Mouse (Mus musculus) cerebellum, adult 11 months (tissue): ENCODE data around the gene Pnkd.
A peak's percentile ranks its signal among the peaks of the same experiment; 100 is the strongest.
"Not testable (repeated sequence)": the region's sequence is repeated elsewhere in the genome, so short reads cannot be mapped to it uniquely, and the experiment has no call there.

Source experiments
- DNase-seq: peaks from one replicate; pipeline ENCODE4 v3.0.0; 2022

Pnkd gene

DNA sequence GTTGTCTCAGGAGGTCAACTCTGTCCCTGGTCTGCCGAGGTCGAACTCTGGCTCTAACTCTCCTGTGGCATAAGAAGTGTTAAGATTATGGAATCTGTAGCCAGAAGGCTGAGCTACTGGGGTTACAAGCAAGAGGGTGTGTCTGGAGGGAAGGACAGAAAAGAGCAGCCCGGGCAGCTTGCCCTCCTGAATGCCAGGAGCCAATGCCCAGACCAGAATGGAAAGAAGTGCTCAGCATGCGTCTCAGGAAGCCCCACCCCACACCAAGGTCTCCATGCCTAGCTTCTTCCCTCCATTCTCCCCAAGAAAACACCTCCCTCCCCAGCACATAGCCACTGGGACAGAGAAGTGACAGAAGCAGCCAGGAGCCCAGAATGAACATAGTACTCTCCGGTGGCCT lies 14.3 kb downstream of the Pnkd start:
- no peak for DNase-seq

DNA sequence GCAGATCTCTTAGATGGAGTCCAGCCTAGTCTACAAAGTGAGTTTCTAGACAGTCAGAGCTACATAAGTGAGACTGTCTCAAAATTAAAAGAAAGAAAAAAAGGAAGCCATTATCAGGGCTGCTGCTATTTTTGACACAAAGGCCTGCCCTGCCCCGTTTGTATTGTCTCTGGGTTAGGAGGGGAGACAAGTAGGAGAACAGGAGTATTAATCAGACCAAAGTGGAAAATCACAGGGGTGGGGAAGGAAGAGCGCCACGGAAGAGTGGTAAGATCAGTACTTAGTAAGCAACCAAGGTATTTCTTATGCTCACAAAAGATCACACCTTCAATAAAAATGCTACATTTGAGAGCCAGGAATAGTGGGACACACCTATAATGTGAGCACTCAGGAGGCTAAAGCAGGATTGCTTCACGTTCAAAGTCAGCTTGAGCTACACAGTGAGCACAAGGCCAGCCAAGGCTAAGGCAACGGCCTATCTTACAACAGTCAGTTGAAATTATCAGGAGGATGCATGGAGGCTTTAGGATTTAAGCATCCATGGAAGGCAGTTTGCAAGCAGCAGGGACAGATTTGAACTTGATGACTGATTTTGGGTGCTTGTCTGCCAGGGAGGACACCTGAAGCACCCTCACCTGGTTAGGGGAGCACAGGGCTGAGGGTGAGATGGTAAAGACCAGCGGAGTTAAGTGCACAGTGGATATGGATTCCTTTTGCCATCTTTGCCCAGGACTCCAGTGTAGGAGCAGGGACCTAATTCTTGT lies 15.8 kb downstream of the Pnkd start:
- no peak for DNase-seq

DNA sequence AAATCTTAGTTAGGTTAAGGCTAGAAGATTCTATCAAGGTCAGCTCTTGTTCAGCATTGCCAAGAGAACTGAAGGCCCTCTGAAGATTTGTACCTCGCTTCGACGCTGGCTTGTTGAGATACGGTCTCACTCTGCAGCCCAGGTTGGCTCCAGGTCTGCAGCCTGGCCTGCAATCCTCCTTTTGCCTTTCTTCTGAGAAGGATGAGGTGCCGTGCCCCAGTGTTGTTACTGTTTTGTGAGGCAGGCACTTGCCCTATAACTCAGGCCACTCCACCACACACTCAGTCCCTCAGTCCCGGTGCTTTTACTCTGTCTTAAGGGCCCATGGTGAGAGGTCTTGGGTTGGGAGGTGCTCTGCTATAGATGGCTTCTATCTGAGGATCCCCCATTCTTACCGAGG lies 17.5 kb downstream of the Pnkd start:
- DNase-seq, result no peak

DNA sequence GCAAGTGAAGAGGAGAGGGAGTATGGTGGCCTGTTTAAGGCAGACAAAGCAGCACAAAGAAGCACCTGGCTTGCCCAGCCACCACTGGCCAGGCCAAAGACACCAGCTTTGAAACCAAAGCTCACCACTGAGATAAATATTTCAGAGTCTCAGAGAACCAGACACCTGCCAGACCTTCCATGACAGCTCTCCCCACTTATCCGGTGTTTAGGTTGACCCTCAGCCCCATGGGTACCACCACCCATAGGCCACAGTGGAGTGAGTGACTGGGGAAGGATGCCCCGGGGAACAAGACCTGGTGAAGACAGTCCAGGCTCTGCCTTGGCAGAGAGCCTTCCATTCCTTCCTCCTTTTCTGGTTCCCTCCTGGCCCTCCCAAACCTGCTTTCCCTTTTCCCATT lies 18.1 kb downstream of the Pnkd start:
- DNase-seq, result no peak

DNA sequence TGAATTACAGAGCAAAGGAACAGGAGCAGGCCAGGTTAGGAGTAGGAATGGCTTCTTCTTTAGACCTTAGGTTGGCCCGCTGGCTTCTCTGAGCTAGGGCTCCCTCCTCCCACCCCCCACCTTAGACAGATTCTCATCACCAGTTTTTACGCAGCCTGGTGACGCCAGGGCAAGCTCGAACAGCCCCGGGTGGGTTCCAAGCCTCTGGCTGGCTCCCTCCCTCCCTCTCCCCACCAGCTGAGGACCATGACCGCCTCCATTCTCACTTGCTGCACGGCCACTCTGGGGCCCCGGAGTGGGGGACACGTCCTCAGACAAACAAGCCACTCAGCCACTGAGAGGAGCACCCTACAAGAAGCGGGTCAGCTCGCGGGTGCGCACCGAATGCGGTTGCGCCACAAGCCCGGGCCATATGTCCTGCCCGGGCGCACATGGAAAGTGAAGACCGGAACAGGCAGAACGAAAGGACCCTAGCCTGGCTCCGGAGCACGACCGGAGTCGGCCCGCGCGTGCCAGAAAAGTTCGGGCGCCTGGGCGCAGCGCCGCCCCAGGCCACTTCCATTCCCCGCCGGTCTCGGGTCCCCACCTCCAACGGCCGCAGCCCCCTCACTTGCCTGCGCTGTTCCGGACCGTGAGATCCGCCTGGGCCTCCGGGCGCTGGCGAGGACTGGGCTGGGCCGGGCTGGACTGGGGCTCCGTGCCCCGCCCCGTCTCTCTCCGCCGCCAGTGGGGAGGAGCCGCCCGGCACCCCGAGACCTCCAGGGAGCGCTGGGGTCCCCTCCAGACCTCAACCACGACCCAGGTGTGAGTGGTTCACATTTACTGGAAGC lies 19.0 kb downstream of the Pnkd start:
- peak; percentile 56 for DNase-seq

DNA sequence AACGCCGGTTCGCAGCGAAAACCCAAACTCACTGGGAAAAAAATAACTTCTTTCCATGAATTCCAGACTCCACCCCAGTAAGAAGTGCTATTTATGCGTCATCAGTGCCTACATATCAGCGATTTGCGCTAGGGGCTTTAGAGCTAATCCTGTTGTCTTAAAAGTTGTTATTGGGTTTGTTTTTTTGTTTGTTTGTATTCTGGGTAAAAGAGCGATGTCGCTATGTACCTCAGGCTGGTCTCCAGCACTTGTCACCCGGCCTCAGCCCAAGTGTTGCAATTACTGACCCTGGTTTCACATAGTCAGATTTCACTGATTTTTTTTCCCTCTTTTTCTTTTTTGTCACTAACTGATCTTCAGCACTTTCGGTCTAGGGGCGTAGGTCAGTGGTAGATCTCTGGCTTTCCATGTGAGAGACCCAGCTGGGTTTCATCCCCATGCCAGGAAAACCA lies 19.6 kb downstream of the Pnkd start:
- DNase-seq, result no peak

- DNase-seq, result no peak
Observed at GRCm38 (mm10) chr1:74304946-74305345, 20.2 kb downstream of the Pnkd start.

DNA sequence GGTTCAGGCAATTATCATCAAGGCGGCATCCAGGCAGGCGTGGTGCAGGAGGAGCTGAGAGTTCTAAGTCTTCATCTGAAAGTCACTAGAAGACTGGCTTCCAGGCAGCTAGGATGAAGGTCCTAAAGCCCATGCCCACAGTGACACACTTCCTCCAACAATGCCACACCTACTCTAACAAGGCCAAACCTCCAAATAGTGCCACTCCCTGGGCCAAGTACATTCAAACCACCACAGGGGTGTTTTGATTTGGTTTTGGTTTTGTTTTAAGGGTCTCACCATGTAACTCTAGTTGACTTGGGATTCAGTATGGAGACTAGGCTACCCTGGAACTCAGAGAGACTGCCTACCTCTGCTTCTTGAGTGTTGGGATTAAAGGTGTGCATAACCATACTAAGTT lies 20.8 kb downstream of the Pnkd start, which contains the start of gene Tmbim1:
Gene Tmbim1, minus strand, starts transcription at position 101 of the 400 bp plus-strand sequence.
- DNase-seq, result no peak

DNA sequence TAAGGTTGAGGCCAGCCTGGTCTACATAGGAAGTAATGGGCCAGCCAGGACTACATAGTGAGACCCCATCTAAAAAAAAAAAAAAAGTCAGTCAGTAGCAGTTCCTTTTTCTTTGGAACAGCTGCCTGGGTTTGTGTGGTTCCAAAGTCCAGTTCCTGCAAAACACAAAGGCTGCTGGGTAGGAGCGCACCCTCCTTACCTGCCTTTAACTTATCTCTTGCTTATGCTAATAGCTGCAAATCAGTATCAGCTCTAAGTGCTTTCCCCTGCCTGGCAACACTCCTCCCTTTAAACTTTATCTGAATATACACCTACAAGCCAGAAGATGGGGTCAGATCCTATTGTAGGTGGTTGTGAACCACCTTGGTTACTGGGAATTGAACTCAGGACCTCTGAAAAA lies 22.4 kb downstream of the Pnkd start:
- DNase-seq, result no peak

GRCm38 (mm10) chr1:74308001-74308964 lies 23.6 kb downstream of the Pnkd start:
- no peak for DNase-seq

DNA sequence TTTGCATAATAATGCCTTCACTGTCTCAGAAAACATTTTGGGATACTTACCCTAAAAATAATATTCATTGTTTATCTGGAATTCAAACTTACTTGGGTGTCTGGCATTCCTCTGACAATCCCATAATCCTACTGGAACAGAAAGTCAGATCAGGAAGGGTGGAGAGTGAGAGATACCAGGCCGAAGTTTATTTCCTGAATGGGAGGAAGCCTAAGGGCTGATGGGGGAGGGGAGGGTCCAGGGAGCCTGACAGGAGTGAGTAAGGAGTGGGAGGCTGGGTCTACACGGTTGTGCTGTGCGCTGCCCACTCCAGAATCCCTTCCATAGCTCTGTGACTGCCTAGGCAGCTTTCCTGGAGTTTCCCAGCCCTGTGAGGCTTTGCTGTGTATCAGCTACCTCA lies 25.0 kb downstream of the Pnkd start:
- no peak for DNase-seq

- DNase-seq, result peak; percentile 58
Observed at GRCm38 (mm10) chr1:74313049-74313692, 28.4 kb downstream of the Pnkd start.

DNA sequence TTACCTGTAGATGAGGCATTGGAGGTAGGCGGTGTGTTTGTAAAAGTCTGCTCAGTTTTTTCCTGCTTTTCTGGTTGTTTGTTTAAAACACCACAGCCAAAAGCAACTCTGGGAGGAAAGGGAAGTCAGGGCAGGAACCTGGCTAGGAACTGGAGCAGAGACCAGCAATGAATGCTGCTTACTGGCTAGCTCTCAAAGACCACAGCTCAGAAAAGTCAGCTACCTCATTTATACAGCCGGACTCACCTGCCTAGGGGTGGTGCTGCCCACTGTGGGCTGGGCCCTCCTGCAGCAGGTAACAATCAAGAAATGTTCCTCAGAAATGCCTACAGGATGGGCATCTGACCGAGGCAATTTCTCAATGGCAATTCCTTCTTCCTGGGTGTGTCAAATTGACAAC lies 30.1 kb downstream of the Pnkd start:
- DNase-seq, result no peak

GRCm38 (mm10) chr1:74316114-74316827 lies 31.5 kb downstream of the Pnkd start:
- DNase-seq, result no peak

- DNase-seq, result no peak
Observed at GRCm38 (mm10) chr1:74318711-74319110, 34.0 kb downstream of the Pnkd start.

- no peak for DNase-seq
Observed at GRCm38 (mm10) chr1:74321396-74321795, 36.7 kb downstream of the Pnkd start.

DNA sequence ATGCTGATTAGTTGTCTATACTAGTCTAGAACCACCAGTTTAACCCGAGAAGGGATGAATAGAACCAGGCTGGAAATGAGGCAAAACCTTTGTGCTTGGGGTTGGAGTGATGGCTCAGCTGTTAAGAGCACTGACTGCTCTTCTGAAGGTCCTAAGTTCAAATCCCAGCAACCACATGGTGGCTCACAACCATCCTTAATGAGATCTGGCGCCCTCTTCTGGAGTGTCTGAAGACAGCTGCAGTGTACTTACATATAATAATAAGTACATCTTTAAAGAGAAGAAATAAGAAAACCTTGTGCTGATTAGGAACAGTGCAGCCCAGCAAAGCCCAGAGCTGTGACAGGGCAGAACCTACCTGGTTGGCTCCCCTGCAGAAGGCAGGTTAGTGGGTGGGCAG lies 42.2 kb downstream of the Pnkd start:
- not testable (repeated sequence) for DNase-seq

- no peak for DNase-seq
Observed at GRCm38 (mm10) chr1:74329899-74330431, 45.2 kb downstream of the Pnkd start.

DNA sequence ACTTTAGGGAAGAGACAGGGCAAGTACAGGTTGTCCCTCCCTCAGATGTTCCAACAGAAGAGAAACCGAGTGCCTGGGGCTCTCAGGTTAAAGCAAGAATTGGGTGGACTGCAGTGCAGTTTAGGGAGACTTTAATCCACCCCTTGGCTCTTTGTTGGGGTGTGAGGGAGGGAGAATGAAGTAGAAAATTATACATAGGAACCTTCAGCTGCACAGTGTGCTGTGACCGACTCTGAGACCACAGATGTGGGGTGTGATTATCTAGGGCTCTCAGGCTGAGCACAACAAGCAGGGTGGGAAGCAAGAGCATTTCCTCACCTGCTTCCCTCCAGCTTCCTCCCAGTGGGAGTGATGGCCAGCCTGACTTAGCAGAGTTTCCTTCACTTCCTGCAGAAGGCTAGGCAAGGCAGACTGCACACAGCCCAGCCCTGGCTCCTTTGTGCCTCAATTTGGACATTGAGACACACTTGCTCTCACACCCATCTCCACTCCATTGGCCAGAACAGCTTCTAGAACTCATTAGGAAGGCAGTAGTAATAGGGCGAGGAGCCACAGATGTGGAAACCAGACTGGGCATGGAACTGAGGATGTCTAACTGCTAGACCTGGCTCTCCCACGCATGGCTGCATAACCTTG lies 46.4 kb downstream of the Pnkd start:
- no peak for DNase-seq

DNA sequence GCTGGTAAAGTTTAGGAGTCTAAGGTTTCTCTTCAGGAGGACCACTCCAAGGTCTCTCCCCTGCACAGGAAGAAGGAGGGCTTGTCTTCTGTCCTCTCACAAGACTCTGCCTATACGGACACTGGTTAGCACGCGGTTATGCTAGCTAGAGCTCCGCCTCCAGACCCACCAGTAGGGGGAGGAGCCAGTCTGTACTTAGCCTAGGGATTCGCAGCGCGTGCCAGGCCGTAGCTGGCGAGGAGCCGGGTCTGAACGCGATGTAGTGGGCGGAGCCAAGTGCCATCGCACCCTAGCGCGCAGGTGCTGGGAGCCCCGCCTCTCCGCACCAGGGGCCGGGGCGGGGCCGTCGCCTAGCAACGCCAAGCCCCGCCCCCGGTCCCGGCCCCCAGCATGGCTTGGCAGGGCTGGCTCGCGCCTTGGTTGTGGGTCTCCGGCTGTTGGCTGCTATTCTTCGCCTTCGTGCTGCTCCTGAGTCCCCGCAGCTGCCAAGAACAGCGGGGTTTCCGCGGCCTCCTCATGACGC lies 47.6 kb downstream of the Pnkd start:
- peak; percentile 95 for DNase-seq

- DNase-seq, result peak; percentile 40
Observed at GRCm38 (mm10) chr1:74332930-74333329, 48.2 kb downstream of the Pnkd start.
